Mouse (Mus musculus): ENCODE results near the gene Asb10.

Asb10 gene

GRCm38 (mm10) chr5:24534292-24534691 is 6.5 kb downstream of the Asb10 start:
- DNase-seq, result no peak

DNA sequence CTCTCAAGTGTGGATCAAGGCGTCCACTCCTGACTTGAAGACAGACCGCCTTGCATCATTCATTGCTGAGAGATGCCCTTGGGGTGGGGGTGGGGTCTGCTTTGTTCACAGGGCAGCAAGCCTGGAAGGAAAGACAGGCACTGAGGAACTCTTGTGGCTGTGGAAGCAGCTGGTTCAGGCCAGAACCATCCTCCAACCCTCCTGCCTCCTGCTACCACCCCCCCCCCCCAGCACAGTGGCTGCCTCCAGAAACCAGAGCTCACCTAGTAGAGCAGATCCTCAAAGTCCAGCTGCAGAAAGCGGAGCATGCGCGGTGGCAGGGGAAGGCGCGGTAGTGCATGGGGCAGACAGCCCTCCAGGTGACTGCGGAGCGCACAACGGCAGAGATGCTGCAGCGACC is 7.4 kb downstream of the Asb10 start:
- DNase-seq, result no peak

DNA sequence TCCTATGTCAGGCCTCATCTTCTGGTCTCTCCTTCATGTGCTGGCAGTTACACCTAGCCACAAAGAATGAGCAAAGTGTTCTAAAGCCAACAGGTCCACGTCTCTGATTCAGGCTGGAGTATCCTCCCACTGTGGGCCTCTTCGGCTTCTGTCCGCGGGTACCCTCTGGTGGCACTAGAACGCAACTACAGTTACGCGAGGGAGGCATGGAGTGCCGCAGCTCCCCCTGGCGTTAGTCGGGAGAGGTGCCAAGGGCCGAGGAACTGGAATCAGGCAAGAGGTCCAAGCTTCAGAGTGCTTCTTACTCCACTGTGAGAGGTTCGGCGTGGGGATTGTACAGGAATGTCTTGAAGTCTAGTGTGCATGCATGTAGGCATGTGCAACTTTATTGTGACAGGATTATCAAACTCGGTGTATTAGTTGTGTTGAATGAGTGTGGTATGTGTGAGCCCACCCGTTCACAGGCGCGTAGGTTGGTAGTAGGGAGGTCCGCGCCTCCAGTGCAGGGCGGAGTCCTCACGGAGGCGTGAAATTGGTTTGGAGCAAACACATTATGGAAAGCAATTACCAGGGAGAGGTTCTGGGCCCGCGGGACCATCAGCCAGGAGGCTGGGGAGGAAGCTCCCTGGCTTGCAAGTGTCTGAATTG is 10.6 kb downstream of the Asb10 start:
- peak; percentile 94 for DNase-seq

GRCm38 (mm10) chr5:24527780-24528179 is 13.0 kb downstream of the Asb10 start:
- no peak for DNase-seq

DNA sequence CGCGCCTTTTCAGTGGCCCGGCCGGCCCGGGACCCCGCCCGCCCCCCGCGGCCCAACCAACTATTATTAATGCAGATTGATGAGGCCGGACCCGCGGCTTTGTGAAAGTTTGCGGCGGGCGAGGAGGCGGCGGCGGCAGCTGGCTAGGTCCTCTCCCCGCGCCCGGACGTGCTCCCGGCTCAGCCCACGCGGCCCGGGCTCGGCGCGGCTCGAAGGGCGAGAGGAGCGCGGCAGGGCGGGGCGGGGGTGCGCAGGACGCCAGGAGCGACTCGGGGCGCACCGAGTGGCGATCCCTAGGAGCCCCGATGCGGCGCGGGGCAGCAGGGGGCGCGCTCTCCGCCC is 13.9 kb downstream of the Asb10 start, which contains the start of gene Gbx1:
Gbx1 (minus strand) TSS at position 314 of the 342 bp plus-strand sequence.
- peak; percentile 29 for DNase-seq

- DNase-seq, result no peak
Observed at GRCm38 (mm10) chr5:24526190-24526888, 14.4 kb downstream of the Asb10 start.

- DNase-seq, result no peak
Observed at GRCm38 (mm10) chr5:24525360-24526189, 15.2 kb downstream of the Asb10 start.

GRCm38 (mm10) chr5:24524522-24524921 is 16.3 kb downstream of the Asb10 start:
- DNase-seq, result no peak

DNA sequence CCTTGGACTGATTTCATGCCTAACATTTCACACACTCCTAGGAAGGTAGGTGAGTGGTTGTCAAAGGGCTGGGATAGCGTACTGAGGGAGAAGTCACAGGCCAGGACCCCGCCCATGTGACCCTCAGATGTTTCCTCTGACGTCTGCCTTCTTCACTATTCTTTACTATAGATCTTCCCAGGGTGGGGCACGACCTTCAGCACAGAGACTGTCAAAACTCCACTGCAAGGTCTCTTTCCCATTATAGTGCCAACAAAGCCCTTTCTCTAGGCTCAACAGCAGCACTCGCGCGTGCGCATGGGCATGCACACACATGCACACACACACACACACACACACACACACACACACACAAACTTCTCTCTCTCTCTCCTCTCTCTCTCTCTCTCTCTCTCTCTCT is 17.0 kb downstream of the Asb10 start:
- DNase-seq, result no peak

- no peak for DNase-seq
Observed at GRCm38 (mm10) chr5:24521366-24521765, 19.4 kb downstream of the Asb10 start.

GRCm38 (mm10) chr5:24512271-24512670 is 28.5 kb downstream of the Asb10 start:
- DNase-seq, result peak; percentile 23

DNA sequence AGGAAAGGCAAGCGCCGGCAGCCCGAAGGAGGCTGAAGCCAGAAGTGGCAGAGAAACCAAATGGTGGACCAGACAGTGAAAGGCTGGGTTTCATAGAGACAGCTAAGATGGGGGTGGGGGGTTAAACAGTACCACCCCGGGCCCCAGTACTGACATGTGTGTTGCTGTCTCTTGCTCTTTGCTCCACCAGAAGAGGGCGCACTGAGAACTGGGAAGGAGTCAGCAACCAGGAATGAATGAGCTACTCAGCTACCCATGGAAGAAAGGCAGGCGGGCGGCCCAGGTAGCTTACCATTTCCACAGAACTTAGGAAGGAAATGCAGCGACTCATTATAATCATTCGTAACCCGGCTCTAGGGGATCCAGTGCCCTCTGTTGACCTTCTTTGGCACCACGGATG is 30.1 kb downstream of the Asb10 start:
- DNase-seq, result peak; percentile 65

- no peak for DNase-seq
Observed at GRCm38 (mm10) chr5:24508406-24508805, 32.4 kb downstream of the Asb10 start.

DNA sequence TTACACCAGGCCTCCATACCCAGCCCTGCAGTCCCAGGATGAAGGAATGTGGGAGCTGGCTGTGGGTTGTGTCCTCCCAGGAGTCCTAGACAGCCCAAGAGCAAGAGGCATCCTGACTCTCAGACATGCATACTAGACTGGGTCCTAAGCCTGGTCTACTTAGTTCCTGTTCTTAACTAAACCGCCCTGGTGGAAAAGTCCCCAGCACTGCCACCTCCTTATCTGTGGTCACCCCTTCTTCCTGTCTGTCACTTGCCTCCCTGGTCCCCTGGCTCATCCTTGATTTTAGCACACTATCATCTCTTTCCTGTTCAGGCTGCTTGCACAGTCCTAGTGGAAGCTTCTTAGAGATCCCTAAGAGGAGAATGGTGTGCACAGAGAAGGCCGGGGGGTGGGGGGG is 35.3 kb downstream of the Asb10 start:
- no peak for DNase-seq

- no peak for DNase-seq
Observed at GRCm38 (mm10) chr5:24502786-24503185, 38.0 kb downstream of the Asb10 start.

DNA sequence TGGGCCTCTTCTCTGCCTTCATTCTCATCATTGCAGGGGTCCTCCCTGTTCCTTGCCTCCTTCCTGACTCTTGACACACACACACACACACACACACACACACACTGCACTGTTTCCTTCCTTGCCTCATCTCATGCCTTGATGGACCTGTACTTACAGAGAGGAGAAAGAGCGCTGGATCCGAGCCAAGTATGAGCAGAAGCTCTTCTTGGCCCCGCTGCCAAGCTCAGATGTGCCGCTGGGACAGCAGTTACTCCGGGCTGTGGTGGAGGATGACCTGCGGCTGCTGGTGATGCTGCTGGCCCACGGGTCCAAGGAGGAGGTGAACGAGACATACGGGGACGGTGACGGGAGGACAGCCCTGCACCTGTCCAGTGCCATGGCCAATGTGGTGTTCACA is 39.9 kb downstream of the Asb10 start:
- no peak for DNase-seq

DNA sequence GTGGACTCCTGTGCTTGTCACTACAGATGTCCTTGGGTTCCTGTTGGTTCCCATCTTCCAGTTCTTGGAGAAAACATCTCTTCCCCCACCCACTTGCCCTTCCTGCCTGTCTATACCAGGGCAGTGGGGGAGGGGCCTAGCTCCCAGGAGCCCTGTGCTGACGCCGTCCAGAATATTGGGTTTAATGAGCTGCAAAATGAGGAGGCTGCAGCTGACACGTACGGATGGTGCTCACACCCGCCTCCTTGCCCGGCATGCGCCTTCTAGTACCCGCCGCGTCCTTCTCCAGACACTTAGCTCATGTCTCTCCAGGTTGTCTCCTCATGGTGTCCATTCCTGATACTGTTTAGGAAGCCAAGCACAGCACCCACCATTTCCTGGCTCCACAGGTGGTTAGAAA is 41.7 kb downstream of the Asb10 start:
- no peak for DNase-seq

- no peak for DNase-seq
Observed at GRCm38 (mm10) chr5:24497526-24497925, 43.3 kb downstream of the Asb10 start.

- no peak for DNase-seq
Observed at GRCm38 (mm10) chr5:24496756-24497155, 44.0 kb downstream of the Asb10 start.

GRCm38 (mm10) chr5:24495019-24495418 is 45.8 kb downstream of the Asb10 start:
- DNase-seq, result no peak

DNA sequence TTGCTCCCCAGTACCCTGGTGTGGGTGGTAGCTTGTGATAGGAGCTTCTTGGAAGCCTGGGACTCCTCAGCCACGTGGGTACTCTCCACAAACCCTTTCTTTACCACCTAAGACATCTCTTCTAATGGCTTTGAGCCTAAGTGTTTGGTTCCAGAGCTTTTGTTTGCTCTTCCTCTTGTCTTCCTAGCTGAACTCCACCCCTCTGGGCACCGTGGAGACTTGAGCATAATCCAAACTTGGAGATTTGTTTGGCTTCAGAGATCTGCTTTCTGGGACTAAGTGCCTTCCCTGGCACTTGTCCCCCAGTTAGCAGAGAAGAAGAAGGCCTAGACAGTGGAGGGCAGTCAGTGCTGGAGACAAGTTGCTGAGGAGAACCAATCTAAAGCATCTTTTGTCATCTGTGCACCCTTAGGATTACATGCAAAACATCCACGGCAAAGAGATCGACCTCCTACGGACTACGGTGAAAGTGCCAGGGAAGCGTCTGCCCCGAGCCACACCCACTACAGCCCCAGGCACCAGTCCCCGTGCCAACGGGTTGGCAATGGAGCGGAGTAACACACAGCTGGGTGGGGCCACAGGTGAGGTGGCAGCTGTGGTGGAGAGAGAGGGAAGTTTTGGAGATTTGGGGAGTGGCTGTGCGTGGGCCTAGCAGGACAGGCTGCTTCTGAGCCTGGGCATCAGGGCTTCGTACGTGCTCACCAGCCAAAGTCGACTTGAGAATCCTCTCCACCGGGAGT is 48.1 kb downstream of the Asb10 start:
- DNase-seq, result peak; percentile 25

- no peak for DNase-seq
Observed at GRCm38 (mm10) chr5:24490413-24490920, 50.3 kb downstream of the Asb10 start.

GRCm38 (mm10) chr5:24486738-24487137 is 54.0 kb downstream of the Asb10 start:
- no peak for DNase-seq
